Mouse (Mus musculus): ENCODE data around the gene Mpp5. TPM values are rescaled to one million over a fixed set of nuclear protein-coding genes. Genes with fewer than 3 reads are reported as not detected.
A peak's percentile ranks its signal among the peaks of the same experiment; 100 is the strongest.

Gene Mpp5
- total and polyA plus RNA-seq, 2 experiments from 2014 or later: 12.2 to 20.3 TPM

DNA sequence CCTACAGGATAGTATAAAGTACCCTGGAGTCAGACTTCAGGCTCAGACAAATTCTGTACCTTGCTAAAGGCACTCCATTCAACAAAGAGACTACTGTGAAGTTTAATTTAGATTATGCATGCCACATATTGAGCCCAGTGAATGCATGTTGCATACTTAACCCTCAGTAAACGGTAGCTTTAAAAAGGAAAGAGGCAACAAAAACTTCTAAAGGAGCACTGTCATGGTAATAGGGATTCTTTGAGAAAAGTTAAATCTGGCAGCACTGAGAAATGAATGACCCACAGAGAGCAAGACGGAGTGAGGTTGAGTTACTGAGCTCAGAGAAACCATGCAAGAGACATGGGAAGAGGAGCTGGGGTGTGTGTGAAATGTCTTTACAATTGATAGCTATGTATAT lies 29.2 kb downstream of the Mpp5 start:
- no peaks in the 10 kb centered on the region for H3K4me1 ChIP-seq (ENCODE audit: insufficient read depth, low read length)
- no peak overlapping the region for H3K4me2 ChIP-seq (ENCODE audit: low read depth, low read length, poor library complexity, severe bottlenecking)
- TF ChIP-seq CTCF (IDR thresholded peaks at IDR 0.05): no peak
- H3K4me3 ChIP-seq (ENCODE audit: low read depth, low read length): no peak overlapping the region
- H3K27me3 ChIP-seq (ENCODE audit: insufficient read depth, low read length): no peaks in the 10 kb centered on the region
- H3K27ac ChIP-seq (ENCODE audit: low read depth, low read length): no peak overlapping the region
- no peak for DNase-seq (ENCODE audit: low spot score)
- no peaks in the 10 kb centered on the region for H3K9me3 ChIP-seq (ENCODE audit: low read length)
- no peak for ATAC-seq (ENCODE audit: low FRiP score)
- 14% methylated on average over 2 of the region's 2 CpGs for WGBS
- no peak overlapping the region for H3K9ac ChIP-seq (replicated peaks; ENCODE audit: low read length, poor library complexity, severe bottlenecking)
- H3K36me3 ChIP-seq (ENCODE audit: insufficient read depth, low read length): no peaks in the 10 kb centered on the region

GRCm38 (mm10) chr12:78778423-78779067 lies 29.8 kb downstream of the Mpp5 start:
- 46% methylated on average over 4 of the region's 4 CpGs for WGBS
- Histone ChIP-seq H3K4me3 (ENCODE audit: low read depth, low read length) (no peak overlapping the region), H3K4me1 (ENCODE audit: insufficient read depth, low read length) (no peaks in the 10 kb centered on the region), H3K4me2 (ENCODE audit: low read depth, low read length, poor library complexity, severe bottlenecking) (no peak overlapping the region), H3K27me3 (ENCODE audit: insufficient read depth, low read length) (no peaks in the 10 kb centered on the region), H3K27ac (ENCODE audit: low read depth, low read length) (no peak overlapping the region), H3K9me3 (ENCODE audit: low read length) (no peaks in the 10 kb centered on the region), H3K36me3 (ENCODE audit: insufficient read depth, low read length) (no peaks in the 10 kb centered on the region), H3K9ac (replicated peaks; ENCODE audit: low read length, poor library complexity, severe bottlenecking) (no peak overlapping the region)
- no peak for TF ChIP-seq CTCF (IDR thresholded peaks at IDR 0.05)
- DNase-seq (ENCODE audit: low spot score): no peak
- ATAC-seq (ENCODE audit: low FRiP score): no peak

- 40% methylated on average over 3 of the region's 3 CpGs for WGBS
Observed at GRCm38 (mm10) chr12:78788266-78788873, 39.7 kb downstream of the Mpp5 start.

DNA sequence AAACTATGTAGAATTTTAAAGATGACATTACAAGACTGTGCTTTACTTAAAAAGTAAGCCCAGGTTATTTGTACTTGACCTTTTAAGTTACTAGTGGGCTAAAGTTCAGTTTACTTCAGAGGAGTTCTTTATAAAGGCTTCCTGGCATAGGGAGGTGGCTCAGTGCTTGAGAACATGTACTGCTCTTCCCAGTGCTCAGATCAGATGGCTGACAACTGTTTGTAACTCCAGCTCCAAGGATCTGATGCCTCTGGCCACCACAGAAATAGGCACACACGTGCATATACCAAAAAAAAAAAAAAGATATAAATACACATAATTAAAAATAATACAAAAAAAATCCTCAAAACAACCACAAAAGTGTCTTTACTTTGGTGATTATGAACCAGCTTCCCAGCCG lies 42.1 kb downstream of the Mpp5 start:
- Histone ChIP-seq H3K4me3 (ENCODE audit: low read depth, low read length) (no peak overlapping the region), H3K4me1 (ENCODE audit: insufficient read depth, low read length) (no peaks in the 10 kb centered on the region), H3K27me3 (ENCODE audit: insufficient read depth, low read length) (no peaks in the 10 kb centered on the region), H3K4me2 (ENCODE audit: low read depth, low read length, poor library complexity, severe bottlenecking) (no peak overlapping the region), H3K36me3 (ENCODE audit: insufficient read depth, low read length) (no peaks in the 10 kb centered on the region), H3K9ac (replicated peaks; ENCODE audit: low read length, poor library complexity, severe bottlenecking) (no peak overlapping the region), H3K27ac (ENCODE audit: low read depth, low read length) (no peak overlapping the region), H3K9me3 (ENCODE audit: low read length) (no peaks in the 10 kb centered on the region)
- WGBS: 78% methylated on average over 2 of the region's 2 CpGs
- TF ChIP-seq CTCF (IDR thresholded peaks at IDR 0.05): no peak
- DNase-seq (ENCODE audit: low spot score) (no peak), ATAC-seq (ENCODE audit: low FRiP score) (no peak)

More at GRCm38 (mm10) chr12:78788266-78788873, 39.7 kb downstream of the Mpp5 start:
- Histone ChIP-seq H3K4me1 (ENCODE audit: insufficient read depth, low read length) (no peaks in the 10 kb centered on the region), H3K27me3 (ENCODE audit: insufficient read depth, low read length) (no peaks in the 10 kb centered on the region), H3K36me3 (ENCODE audit: insufficient read depth, low read length) (no peaks in the 10 kb centered on the region), H3K9ac (replicated peaks; ENCODE audit: low read length, poor library complexity, severe bottlenecking) (no peak overlapping the region), H3K4me2 (ENCODE audit: low read depth, low read length, poor library complexity, severe bottlenecking) (no peak overlapping the region), H3K9me3 (ENCODE audit: low read length) (no peaks in the 10 kb centered on the region), H3K4me3 (ENCODE audit: low read depth, low read length) (no peak overlapping the region), H3K27ac (ENCODE audit: low read depth, low read length) (no peak overlapping the region)
- TF ChIP-seq CTCF (IDR thresholded peaks at IDR 0.05): no peak
- DNase-seq (ENCODE audit: low spot score) (no peak), ATAC-seq (ENCODE audit: low FRiP score) (no peak)

- Histone ChIP-seq H3K4me2 (ENCODE audit: low read depth, low read length, poor library complexity, severe bottlenecking) (no peak overlapping the region), H3K4me1 (ENCODE audit: insufficient read depth, low read length) (no peaks in the 10 kb centered on the region), H3K4me3 (ENCODE audit: low read depth, low read length) (no peak overlapping the region), H3K9ac (replicated peaks; ENCODE audit: low read length, poor library complexity, severe bottlenecking) (no peak overlapping the region), H3K36me3 (ENCODE audit: insufficient read depth, low read length) (no peaks in the 10 kb centered on the region), H3K9me3 (ENCODE audit: low read length) (no peaks in the 10 kb centered on the region), H3K27ac (ENCODE audit: low read depth, low read length) (no peak overlapping the region), H3K27me3 (ENCODE audit: insufficient read depth, low read length) (no peaks in the 10 kb centered on the region)
- WGBS: 0% methylated on average over 1 of the region's 1 CpGs
- no peak for TF ChIP-seq CTCF (IDR thresholded peaks at IDR 0.05)
- peak; percentile 21 for DNase-seq (ENCODE audit: low spot score)
- ATAC-seq (ENCODE audit: low FRiP score): no peak
Observed at GRCm38 (mm10) chr12:78794236-78794635, 45.5 kb downstream of the Mpp5 start.

GRCm38 (mm10) chr12:78800036-78800435 lies 51.3 kb downstream of the Mpp5 start:
- H3K27me3 ChIP-seq (ENCODE audit: insufficient read depth, low read length): no peaks in the 10 kb centered on the region
- no peaks in the 10 kb centered on the region for H3K36me3 ChIP-seq (ENCODE audit: insufficient read depth, low read length)
- no peak overlapping the region for H3K4me2 ChIP-seq (ENCODE audit: low read depth, low read length, poor library complexity, severe bottlenecking)
- no peak for TF ChIP-seq CTCF (IDR thresholded peaks at IDR 0.05)
- WGBS: 76% methylated on average over 3 of the region's 3 CpGs
- DNase-seq (ENCODE audit: low spot score) (no peak), ATAC-seq (ENCODE audit: low FRiP score) (no peak)
- no peak overlapping the region for H3K9ac ChIP-seq (replicated peaks; ENCODE audit: low read length, poor library complexity, severe bottlenecking)
- no peaks in the 10 kb centered on the region for H3K9me3 ChIP-seq (ENCODE audit: low read length)
- no peaks in the 10 kb centered on the region for H3K4me1 ChIP-seq (ENCODE audit: insufficient read depth, low read length)
- H3K27ac ChIP-seq (ENCODE audit: low read depth, low read length): no peak overlapping the region
- no peak overlapping the region for H3K4me3 ChIP-seq (ENCODE audit: low read depth, low read length)

Data from midbrain, postnatal 0 days (tissue).